Mouse (Mus musculus) hindbrain, embryonic 15.5 days (tissue): ENCODE data around the gene Rbfox1. TPM values are rescaled to one million over a fixed set of nuclear protein-coding genes. Genes with fewer than 3 reads are reported as not detected.

Experiments used
- ATAC-seq: fragments of 200-750 bp; cut with Nextera tagmentation; 2 replicates; pipeline ENCODE4 v1.8.0; 2017; ENCODE audit warnings: low read depth, moderate number of reproducible peaks, moderate TSS enrichment; ENCODE audit not compliant: low FRiP score
- H3K27ac ChIP-seq: fragments of 300-500 bp; sonication (generic); replicated peaks from 2 replicates; pipeline ENCODE4 v1.5.1; 2015; ENCODE audit warnings: mild to moderate bottlenecking, inconsistent platforms
- H3K27me3 ChIP-seq: fragments of 300-500 bp; sonication (generic); 2 replicates; pipeline ENCODE4 v1.6.1; 2015; ENCODE audit warnings: control low read depth, inconsistent platforms
- H3K36me3 ChIP-seq: fragments of 300-500 bp; sonication (generic); 2 replicates; pipeline ENCODE4 v1.6.1; 2015; ENCODE audit warnings: control low read depth, inconsistent platforms
- H3K4me1 ChIP-seq: fragments of 300-500 bp; sonication (generic); replicated peaks from 2 replicates; pipeline ENCODE4 v1.6.1; 2015; ENCODE audit warnings: control low read depth, inconsistent platforms
- H3K4me2 ChIP-seq: fragments of 300-500 bp; sonication (generic); 2 replicates; pipeline ENCODE4 v1.6.1; 2015; ENCODE audit warnings: moderate library complexity, mild to moderate bottlenecking, inconsistent platforms
- H3K4me3 ChIP-seq: fragments of 300-500 bp; sonication (generic); 2 replicates; pipeline ENCODE4 v1.5.1; 2015; ENCODE audit warnings: mild to moderate bottlenecking, inconsistent platforms
- H3K9ac ChIP-seq: fragments of 300-500 bp; sonication (generic); 2 replicates; pipeline ENCODE4 v1.6.1; 2015; ENCODE audit warnings: inconsistent platforms
- H3K9me3 ChIP-seq: fragments of 300-500 bp; sonication (generic); 2 replicates; pipeline ENCODE4 v1.6.1; 2016; ENCODE audit warnings: control low read depth, inconsistent platforms
- whole genome bisulfite sequencing: fragments of 180-500 bp; shearing (Covaris S2); methylation state at CpG from one replicate; pipeline ENCODE4 v1.1.7; 2015; 5-methylcytosine and 5-hydroxymethylcytosine counted together
- polyA plus RNA-seq: library from polyadenylated mRNA; unstranded; fragments of >200 nt; fragmentation: Nextera tagmentation; extraction: Ambion mirVana; gene quantifications from 2 replicates; pipeline ENCODE4 v1.2.1, GENCODE M21; 2015

The Rbfox1 gene
- polyA plus RNA-seq, 1 experiment from 2014 or later: 254 TPM

- H3K4me1 ChIP-seq: no peaks in the 10 kb centered on the region
- H3K9me3 ChIP-seq: no peaks in the 10 kb centered on the region
- H3K4me2 ChIP-seq: no peak overlapping the region
- no peak for ATAC-seq
- H3K27me3 ChIP-seq: no peaks in the 10 kb centered on the region
- WGBS: 79% methylated on average over 1 of the region's 1 CpGs
- no peaks in the 10 kb centered on the region for H3K36me3 ChIP-seq
- no peak overlapping the region for H3K9ac ChIP-seq
- H3K27ac ChIP-seq: no peak overlapping the region
- no peak overlapping the region for H3K4me3 ChIP-seq
Observed at GRCm38 (mm10) chr16:6062495-6062894, 177.3 kb downstream of the Rbfox1 start.

- Histone ChIP-seq H3K4me2 (no peak overlapping the region), H3K36me3 (no peaks in the 10 kb centered on the region), H3K9ac (no peak overlapping the region), H3K4me3 (no peak overlapping the region), H3K27me3 (no peaks in the 10 kb centered on the region), H3K4me1 (no peaks in the 10 kb centered on the region), H3K9me3 (no peaks in the 10 kb centered on the region), H3K27ac (no peak overlapping the region)
- no peak for ATAC-seq
- WGBS: 89% methylated on average over 4 of the region's 4 CpGs
Observed at GRCm38 (mm10) chr16:6065481-6065880, 180.3 kb downstream of the Rbfox1 start.

DNA sequence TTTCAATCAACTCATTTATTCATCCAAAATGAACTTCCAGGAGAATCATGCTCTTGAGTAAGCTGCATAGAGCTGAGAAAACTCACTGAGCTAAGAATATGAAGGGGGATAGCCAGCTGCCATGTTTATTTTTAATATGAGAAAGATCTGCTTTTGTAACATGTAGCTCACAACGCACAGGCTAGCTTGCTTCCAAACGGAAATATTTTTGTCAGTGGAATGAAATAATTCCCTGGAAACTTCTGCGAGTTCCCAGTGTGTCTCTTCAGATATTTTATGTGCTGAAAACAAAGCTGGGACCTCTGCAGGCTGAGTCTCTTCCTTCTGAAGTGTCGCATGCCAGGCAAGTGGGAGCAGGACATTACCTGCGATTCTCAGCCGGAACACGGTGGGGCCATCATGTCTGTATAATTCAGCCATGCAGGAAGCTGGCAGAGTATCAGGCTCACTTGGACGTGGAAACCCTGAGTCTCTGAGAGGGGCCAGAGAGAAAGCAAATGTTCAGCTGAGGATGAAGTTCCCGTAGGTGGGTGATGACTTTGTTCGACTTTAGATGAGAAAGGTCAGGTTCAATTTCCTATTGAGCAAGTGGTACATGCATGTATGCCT, 190.4 kb downstream of the Rbfox1 start:
- H3K4me2 ChIP-seq: no peak overlapping the region
- H3K4me3 ChIP-seq: no peak overlapping the region
- no peaks in the 10 kb centered on the region for H3K36me3 ChIP-seq
- no peaks in the 10 kb centered on the region for H3K4me1 ChIP-seq
- no peak for ATAC-seq
- H3K9me3 ChIP-seq: no peaks in the 10 kb centered on the region
- H3K9ac ChIP-seq: no peak overlapping the region
- no peak overlapping the region for H3K27ac ChIP-seq
- H3K27me3 ChIP-seq: no peaks in the 10 kb centered on the region
- 85% methylated on average over 10 of the region's 10 CpGs for WGBS

DNA sequence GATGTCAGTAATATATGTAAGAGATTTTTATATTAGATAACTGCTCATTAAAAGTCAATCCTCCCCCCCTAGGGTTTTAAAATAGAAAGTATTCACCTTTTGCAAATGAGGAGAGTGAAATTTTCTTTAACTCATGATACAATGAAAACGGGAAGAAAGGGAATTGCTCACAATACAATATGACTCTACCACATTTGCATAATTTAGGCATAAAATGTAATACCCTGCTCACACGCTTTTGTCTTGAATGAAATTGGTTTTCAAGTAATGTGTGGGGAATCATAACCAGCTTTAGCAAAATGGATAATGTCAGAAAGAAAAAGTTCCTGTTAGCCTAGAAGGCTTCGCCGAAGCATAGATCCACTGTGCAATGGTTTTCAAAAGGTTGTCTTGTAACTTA, 193.9 kb downstream of the Rbfox1 start:
- H3K9ac ChIP-seq: no peak overlapping the region
- H3K4me2 ChIP-seq: no peak overlapping the region
- no peak overlapping the region for H3K4me3 ChIP-seq
- H3K27ac ChIP-seq: no peak overlapping the region
- no peaks in the 10 kb centered on the region for H3K9me3 ChIP-seq
- WGBS: 56% methylated on average over 4 of the region's 4 CpGs
- H3K36me3 ChIP-seq: no peaks in the 10 kb centered on the region
- ATAC-seq: no peak
- no peaks in the 10 kb centered on the region for H3K4me1 ChIP-seq
- H3K27me3 ChIP-seq: no peaks in the 10 kb centered on the region

- WGBS: 66% methylated on average over 7 of the region's 7 CpGs
- Histone ChIP-seq H3K9ac (no peak overlapping the region), H3K27me3 (no peaks in the 10 kb centered on the region), H3K4me1 (0 out of 2 replicates have a peak, but pooled peaks cover 10% of the 10 kb centered on the region), H3K36me3 (no peaks in the 10 kb centered on the region), H3K4me3 (no peak overlapping the region), H3K4me2 (no peak overlapping the region), H3K27ac (no peak overlapping the region), H3K9me3 (no peaks in the 10 kb centered on the region)
- no peak for ATAC-seq
Observed at GRCm38 (mm10) chr16:6084701-6085365, 199.7 kb downstream of the Rbfox1 start.

- Histone ChIP-seq H3K4me1 (0 out of 2 replicates have a peak, but pooled peaks cover 14% of the 10 kb centered on the region), H3K27ac (0 out of 2 replicates have a peak overlapping the region, but pooled peaks have one; percentile 32), H3K27me3 (no peaks in the 10 kb centered on the region), H3K4me3 (no peak overlapping the region), H3K36me3 (no peaks in the 10 kb centered on the region), H3K4me2 (no peak overlapping the region), H3K9me3 (no peaks in the 10 kb centered on the region), H3K9ac (no peak overlapping the region)
- 45% methylated on average over 3 of the region's 3 CpGs for WGBS
- no peak for ATAC-seq
Observed at GRCm38 (mm10) chr16:6086200-6086599, 201.0 kb downstream of the Rbfox1 start.

DNA sequence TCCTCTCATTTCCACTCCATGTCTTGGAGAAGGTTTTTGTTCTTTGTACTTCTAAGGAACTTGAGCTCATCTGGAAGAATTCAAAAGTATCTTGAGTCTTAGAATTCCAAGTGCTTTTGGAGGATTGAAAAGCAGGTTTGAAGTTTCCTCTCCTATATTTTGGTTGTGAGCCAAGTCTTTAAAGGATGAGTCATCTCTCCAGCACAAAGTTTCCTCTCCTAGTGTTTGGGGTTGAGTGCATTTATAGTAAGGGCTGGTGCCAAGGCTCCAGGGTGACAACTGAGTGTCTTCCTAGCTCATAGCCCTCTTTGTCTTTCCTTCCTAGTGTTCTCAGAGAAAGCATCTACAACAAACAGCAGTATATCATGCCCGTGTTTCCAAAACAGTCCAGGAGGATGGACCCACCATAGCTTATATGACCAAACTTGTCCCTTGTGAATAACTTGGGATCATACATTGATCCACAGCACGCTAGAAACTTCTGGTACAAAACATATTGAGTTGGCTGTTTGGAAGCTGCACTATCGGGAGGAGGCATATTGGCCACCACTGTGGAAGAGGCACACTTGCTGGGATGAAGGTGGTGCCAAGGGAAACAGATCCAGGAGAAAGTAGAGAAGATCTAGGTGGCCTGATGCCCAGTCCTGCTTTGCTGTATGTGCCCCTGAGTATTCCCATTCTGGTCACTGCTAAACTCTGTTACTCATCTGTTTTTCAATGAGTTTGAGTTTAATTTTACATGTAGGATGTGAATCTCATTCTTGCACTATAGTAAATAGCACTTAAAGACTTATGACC, 206.4 kb downstream of the Rbfox1 start:
- no peaks in the 10 kb centered on the region for H3K9me3 ChIP-seq
- H3K27me3 ChIP-seq: no peaks in the 10 kb centered on the region
- H3K4me1 ChIP-seq: 0 out of 2 replicates have a peak, but pooled peaks cover 8% of the 10 kb centered on the region
- 87% methylated on average over 3 of the region's 3 CpGs for WGBS
- H3K4me2 ChIP-seq: no peak overlapping the region
- no peak for ATAC-seq
- no peak overlapping the region for H3K9ac ChIP-seq
- H3K36me3 ChIP-seq: no peaks in the 10 kb centered on the region
- H3K4me3 ChIP-seq: no peak overlapping the region
- H3K27ac ChIP-seq: no peak overlapping the region

- H3K27ac ChIP-seq: no peak overlapping the region
- no peaks in the 10 kb centered on the region for H3K27me3 ChIP-seq
- 91% methylated on average over 2 of the region's 2 CpGs for WGBS
- no peak overlapping the region for H3K9ac ChIP-seq
- no peaks in the 10 kb centered on the region for H3K36me3 ChIP-seq
- no peak overlapping the region for H3K4me3 ChIP-seq
- ATAC-seq: peak; percentile 45; the same call in 1 of the 2 replicates
- H3K4me1 ChIP-seq: no peaks in the 10 kb centered on the region
- no peak overlapping the region for H3K4me2 ChIP-seq
- no peaks in the 10 kb centered on the region for H3K9me3 ChIP-seq
Observed at GRCm38 (mm10) chr16:6095604-6096372, 210.6 kb downstream of the Rbfox1 start.

DNA sequence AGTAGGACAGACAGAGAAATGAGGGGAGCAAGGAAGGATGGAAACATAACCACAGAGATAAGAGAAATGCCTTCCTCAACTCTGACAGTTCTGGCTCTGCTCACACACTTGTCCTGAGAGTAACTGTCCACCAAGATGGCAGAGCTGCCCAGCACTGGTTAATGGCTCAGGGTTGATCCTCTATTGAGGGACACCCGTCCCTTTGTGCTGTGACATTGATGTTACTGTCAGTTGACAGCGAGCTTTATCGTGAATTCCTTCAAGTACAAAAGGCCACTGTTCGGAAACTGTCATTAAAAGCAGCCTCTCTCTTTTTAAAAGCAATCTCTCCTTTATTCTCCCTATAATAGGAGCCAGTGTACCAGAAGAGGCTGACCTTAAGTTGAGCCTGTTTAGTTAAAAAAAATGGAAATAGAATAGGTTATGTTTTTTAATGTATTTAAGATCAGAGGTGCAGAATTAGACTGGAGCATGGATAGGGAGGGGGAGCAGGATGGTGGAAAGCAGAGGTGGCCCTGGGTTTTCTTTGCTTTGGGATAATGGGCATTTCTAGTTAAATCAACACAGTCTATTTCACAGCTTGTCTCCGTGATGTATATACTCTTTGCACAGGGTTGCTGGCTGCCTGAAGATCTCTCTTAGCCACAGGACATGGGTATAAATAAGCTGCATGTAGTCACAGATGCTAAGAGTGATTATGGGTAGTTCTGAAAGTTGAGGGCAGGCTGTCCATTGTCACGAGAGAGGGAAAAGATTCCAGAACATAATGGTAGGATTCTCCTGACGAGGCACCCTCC, 212.3 kb downstream of the Rbfox1 start:
- H3K4me3 ChIP-seq: no peak overlapping the region
- no peak overlapping the region for H3K27ac ChIP-seq
- H3K4me2 ChIP-seq: no peak overlapping the region
- ATAC-seq: no peak
- H3K9ac ChIP-seq: no peak overlapping the region
- H3K9me3 ChIP-seq: no peaks in the 10 kb centered on the region
- 15% methylated on average over 7 of the region's 7 CpGs for WGBS
- no peaks in the 10 kb centered on the region for H3K36me3 ChIP-seq
- H3K27me3 ChIP-seq: no peaks in the 10 kb centered on the region
- no peaks in the 10 kb centered on the region for H3K4me1 ChIP-seq

- 88% methylated on average over 3 of the region's 3 CpGs for WGBS
- Histone ChIP-seq H3K4me3 (no peak overlapping the region), H3K4me2 (no peak overlapping the region), H3K27ac (no peak overlapping the region), H3K9me3 (no peaks in the 10 kb centered on the region), H3K4me1 (no peaks in the 10 kb centered on the region), H3K9ac (no peak overlapping the region), H3K36me3 (no peaks in the 10 kb centered on the region), H3K27me3 (no peaks in the 10 kb centered on the region)
- ATAC-seq: no peak
Observed at GRCm38 (mm10) chr16:6098116-6098515, 213.0 kb downstream of the Rbfox1 start.

- H3K4me1 ChIP-seq: no peaks in the 10 kb centered on the region
- no peak overlapping the region for H3K4me3 ChIP-seq
- WGBS: 59% methylated on average over 2 of the region's 2 CpGs
- H3K27me3 ChIP-seq: no peaks in the 10 kb centered on the region
- H3K9me3 ChIP-seq: no peaks in the 10 kb centered on the region
- no peak overlapping the region for H3K27ac ChIP-seq
- no peak overlapping the region for H3K9ac ChIP-seq
- no peak for ATAC-seq
- H3K36me3 ChIP-seq: no peaks in the 10 kb centered on the region
- H3K4me2 ChIP-seq: no peak overlapping the region
Observed at GRCm38 (mm10) chr16:6099598-6099997, 214.4 kb downstream of the Rbfox1 start.
